Mouse (Mus musculus) neural tube, embryonic 10.5 days (tissue): ENCODE measurements around the gene Zfp276.
"Not testable (repeated sequence)": the region's sequence is repeated elsewhere in the genome, so short reads cannot be mapped to it uniquely, and the experiment has no call there.

Experiments used
- DNase-seq: peaks from one replicate; pipeline ENCODE4 v3.0.0-alpha.2; 2017; ENCODE audit warnings: low spot score; ENCODE audit errors: extremely low spot score

Gene Zfp276

DNA sequence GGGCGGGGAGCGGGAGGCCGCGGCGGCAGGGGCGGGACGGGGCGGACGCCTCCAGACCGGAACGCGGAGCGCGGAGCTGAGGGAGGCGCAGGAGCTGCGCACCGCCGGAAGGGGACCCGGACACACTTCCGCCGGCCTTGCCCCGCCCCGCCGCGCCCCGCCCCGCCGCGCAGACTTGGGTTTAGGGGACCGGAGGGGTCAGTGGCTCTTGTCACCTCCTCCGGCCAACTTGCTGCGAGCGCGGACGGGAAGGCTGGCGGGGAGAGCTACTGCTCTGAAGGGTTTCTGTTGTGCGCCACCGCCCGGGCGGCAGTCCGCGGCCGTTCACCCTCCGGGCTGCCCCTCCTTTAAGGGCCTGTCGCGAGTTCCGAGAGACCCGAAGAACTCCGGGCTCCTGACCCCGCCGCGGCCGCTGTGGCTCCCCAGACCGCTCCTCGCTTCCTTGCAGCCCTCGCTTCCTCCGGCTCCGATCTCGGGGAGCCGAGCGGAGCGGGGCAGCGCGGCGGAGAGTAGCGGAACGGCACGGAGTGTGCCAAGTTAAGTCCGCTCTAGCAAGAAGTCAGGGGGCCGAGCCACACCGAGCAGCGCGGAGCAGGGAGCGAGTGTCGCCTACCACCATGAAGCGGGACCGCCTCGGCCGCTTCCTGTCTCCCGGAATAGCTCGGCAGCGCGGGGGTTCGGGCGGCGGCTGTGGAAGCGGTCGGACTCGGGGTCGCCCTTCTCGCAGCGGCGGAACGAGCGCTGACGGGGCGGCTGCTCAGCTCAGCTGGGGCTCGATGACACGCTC lies at the start of gene Zfp276, which contains the start of gene Vps9d1:
TSS of gene Zfp276 (plus strand) at position 97 of the 787 bp plus-strand sequence.
TSS of gene Vps9d1 (minus strand) at position 250 of the 787 bp plus-strand sequence.
- peak; percentile 90 for DNase-seq

DNA sequence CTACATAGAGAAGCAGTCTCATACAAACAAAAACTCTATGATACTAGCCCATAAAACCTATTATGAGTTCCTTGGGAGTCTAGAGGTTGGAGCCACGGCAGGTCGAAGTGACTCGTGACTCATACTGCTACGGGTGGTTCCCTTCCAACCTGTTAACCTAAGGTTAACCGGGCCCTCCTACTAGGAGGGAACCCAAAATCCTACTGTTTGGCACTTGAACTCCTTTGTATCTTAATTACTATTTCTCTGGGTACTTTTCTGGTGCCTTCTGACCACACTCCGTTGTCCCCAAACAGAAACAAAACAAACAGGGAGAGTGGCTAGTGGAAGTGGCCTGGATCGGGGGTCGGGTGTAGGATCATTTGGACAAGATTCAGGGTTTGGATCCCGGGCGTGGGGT lies 42.1 kb upstream of the Zfp276 start:
- DNase-seq = no peak

DNA sequence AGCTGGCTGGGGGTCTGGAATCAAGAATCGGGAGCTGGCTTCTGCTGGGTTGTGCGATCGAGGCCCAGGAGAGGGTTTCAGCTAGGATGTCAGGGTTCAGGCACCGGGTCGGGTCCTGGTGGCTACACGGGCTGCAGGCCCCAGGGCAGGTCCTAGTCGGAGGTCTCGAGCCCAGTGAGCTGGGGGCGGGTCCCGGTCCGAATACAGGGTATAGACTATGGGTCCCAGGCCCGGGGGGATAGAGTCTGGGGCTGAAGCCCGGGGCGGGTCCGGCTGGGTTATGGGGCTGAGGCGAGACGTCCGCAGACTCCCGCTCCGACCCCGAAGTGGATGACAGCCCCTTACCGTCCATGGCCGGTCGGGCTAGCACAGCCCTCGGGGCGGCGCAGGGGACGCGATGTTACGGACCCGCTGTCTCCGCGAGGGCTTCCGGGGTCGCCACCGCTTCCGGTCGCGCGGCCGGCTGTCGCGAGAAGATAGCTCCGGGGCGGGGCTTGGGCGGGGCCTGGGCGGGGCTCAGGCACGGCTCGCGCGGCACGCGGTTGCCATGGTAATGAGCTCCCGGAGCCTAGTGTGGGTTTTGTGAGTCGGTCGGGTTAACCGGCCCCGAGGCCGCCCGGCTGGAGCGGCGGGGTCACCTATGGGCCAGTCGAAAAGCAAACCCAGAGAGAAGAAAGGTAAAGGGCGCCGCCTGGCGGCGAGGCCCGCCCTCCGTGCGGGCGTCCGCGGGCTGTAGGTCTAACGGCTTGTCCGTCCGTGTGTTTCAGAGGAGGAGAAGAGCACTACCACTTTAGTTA lies 41.5 kb upstream of the Zfp276 start, which contains the start of the genes Chmp1a and Spata33:
TSS of gene Chmp1a (minus strand) at position 443 of the 797 bp plus-strand sequence.
TSS of gene Spata33 (plus strand) at position 512 of the 797 bp plus-strand sequence.
- DNase-seq = peak; percentile 100

DNA sequence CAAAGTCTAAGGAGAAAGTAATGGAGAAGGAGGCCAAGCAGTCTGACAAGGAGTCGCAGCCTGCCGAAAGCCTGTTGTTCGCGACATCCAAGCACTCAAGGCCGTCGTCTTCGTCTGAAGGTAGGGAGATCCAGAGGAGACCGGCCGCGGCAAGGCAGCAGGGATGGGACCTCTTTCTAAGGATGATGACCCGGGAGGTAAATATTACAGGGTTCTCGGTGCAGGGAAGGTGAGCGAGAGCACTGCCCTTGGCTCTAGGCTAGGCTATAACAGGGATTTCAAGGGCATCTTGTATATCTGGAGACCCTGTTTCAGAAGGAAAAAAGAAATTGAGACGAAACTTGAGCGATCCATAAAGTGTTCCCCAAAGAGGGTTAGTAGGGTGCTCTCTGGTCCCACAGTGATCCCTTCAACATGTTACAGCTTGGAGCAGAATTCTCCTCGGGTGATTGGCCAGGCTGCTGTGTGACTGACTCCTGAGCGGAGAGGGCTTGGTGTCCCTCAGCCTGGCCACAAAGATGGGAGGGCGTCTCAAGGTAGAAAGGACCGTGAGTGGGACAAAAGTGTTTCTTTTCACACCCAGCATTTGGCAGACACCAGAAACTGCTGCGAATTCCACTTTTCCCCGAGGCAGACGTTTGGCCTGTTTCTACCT lies 40.8 kb upstream of the Zfp276 start:
- no peak for DNase-seq

DNA sequence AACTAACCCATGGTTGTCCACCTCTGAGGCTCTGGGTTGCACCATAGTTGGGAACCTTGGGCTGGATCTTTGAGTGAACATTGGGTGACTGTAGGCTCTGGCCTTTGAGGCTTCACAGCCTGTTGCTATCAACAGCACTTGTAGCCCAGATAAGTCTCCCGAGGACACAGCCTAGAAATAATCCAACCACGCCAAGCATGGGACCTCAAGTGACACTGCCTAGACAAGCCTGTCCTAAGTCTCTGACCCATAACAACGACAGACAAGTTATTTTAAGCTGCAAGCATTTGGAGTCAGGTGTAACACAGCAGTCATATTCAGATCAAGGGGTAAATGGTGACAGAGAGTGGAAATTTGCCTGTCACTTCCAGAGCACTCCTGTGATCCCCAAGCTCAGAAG lies 38.6 kb upstream of the Zfp276 start:
- no peak for DNase-seq

DNA sequence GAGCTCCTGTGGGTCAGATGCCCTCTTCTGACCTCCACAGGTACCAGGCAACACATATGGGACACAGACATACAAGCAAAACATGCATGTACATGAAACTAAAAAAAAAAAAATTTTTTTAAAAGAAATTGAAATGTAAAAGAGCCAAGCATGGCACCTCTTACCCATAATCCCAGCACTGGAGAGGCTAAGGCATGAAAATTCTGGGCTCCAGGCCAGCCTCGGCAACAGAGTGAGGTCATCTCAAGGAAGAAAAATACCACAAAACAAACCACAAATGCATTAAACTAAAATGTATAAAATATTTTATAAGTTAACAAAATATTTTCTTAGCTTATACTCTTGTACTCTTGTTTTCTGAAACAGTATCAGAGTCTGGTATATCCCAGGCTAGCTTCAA lies 33.1 kb upstream of the Zfp276 start:
- DNase-seq = no peak

DNA sequence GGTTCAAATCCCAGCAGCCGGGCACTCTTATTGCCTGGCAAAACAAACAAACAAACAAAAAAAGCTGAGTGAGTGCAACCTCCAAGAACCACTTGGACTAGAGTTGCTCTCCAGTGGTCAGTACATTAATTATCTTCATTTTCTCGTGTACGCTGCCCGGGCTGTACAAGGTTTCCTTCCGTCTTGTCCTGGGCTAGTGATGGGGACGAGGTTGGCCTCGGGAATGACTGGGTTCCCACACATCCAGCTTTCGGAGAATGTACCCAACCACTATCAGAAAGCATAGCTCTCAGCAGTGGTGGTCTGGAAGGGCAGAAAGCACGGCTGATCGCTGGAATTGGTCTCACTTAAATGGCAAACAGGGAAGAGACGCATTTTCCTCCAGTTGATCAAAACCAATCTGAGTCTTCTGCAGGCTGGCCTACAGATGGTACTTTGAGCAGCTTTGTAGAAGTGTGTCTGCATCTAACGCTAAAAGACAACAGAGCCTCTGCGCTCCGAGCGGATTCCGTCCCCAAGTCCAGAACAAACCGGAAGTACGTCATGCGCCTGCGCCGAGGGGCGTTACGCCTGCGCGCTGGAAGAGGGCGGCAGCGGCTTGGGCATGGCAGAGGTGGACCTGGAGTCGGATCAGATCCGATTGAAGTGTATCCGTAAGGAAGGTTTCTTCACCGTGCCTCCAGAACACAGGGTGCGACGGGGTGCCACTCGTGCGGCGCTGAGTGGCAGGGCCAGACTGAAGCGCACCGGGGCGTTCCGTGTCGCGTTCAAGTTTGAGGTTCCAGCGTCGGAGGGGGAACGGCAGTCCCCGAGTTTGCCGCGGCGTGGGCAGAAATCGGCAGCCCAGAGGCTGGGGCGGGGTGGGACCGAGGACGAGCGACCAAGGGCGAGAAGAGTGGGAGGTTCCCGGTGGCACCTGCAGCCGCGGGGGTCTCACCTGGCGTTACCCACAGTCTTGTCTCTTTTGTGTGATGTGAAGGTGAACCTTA lies 29.4 kb upstream of the Zfp276 start, which contains the start of gene Cdk10:
TSS of gene Cdk10 (plus strand) at position 565 of the 989 bp plus-strand sequence.
- DNase-seq = peak; percentile 94

DNA sequence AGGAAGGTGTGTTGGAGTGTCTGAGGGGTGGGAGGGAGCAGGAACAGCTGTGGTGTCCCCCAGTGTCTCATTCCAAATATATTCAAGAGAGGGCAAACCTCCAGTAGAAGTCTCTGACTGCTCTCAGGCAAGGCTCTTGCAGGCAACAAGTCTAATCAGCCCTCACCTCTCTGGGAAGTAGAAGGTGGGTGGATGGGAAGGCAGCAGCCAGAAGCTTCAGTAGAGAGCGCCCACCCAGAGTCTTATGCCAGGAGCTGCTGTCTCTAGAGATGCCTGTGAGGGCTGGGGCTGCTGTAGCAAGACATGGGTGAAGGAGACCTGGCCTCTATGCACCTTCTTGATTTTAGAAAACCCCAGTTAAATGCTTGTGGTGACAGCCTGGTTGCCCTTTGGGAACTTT lies 25.6 kb upstream of the Zfp276 start:
- DNase-seq = no peak

DNA sequence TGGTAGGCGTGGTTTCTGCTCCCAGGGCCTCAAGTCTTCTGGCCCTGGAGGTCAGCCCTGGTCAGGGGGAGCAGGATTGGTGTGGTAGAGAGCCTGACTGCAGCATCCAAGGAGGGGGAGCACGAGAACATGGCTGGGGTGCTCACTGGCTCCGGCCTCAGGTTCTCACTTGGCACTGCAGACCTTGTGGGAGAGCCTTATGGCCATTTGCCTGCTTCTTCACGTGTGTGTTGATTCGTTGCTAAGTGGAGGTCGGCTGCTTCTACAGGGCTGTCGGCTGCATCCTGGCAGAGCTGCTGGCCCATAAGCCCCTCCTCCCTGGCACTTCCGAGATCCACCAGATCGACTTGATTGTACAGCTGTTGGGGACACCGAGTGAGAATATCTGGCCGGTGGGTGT lies 23.7 kb upstream of the Zfp276 start:
- DNase-seq = not testable (repeated sequence)

DNA sequence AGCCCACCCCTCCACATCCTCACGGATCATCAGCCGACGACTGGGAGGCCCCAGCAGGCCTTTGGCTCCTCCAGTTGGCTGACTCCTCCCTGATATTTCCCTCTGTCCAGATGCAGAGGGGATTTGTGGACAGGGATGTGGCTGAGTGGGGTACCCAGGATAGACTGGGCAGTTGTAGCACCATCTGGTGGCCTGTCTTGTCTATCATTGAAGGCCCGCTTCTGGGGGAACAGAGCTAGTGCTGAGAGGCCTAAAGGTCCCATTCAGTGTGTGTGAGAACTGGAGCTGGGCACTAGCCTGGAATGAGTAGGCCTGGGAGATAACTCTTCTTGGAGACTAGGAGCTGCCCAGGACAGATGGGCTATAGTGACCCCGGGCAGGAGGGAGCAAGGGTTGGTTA lies 22.3 kb upstream of the Zfp276 start:
- no peak for DNase-seq

DNA sequence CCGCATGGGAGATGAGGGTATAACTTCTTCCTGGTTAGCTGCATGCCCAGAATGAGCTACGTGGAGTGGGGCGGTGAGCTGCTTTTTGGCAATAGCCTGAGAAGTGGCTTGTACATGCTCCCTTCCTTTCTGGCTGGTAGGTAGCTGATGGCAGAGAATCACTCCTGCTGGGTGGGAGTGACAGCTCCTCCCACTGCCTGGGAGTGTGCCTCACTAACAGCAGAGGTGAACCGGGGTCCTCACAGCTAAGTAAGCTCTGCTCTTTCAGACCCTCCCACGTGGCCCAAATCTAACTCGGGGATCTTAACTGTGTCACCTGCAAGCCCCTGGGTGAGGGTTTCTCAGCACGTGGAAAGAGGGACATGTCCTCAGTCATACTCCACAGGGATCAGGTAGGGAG lies 21.4 kb upstream of the Zfp276 start:
- no peak for DNase-seq

DNA sequence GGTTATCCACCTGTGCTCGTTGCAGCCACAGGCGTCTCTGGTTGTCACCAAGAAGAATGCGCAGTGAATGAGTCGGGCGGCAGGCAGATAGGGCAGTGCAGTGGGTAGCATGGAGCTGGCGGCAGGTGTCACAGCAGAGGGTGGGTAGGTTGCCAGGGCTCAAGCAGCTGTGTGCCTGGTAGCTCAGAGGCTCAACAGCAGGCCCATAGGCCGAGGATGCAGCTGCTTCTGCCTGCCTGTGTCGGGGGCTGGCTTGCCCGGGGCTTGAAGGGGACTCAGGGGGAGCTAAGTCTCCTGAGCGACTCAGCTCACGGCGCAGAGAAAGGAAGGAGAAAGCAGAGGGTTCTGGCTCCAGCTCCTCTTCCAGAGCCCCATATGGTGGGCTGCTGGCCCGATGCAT lies 20.7 kb upstream of the Zfp276 start:
- DNase-seq = no peak

DNA sequence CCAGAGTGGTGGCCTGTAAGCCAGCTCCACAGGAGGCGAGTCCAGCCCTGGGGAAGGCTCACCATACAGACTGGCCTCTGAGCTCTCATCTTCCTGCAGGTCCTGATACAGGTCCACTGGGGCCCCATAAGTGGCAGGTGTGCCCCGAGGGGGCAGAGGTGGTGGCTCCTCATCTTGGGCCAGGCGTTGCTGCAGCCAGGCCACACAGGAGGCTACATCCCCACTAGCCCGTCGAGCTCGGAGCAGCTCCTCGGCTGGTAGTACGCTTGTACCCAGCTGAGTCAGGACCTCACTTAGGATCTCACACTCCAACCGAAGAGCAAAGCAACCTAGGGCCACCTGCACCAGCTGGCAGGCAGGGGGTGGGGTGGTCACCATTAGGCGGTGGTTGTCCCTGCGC lies 20.2 kb upstream of the Zfp276 start:
- no peak for DNase-seq

DNA sequence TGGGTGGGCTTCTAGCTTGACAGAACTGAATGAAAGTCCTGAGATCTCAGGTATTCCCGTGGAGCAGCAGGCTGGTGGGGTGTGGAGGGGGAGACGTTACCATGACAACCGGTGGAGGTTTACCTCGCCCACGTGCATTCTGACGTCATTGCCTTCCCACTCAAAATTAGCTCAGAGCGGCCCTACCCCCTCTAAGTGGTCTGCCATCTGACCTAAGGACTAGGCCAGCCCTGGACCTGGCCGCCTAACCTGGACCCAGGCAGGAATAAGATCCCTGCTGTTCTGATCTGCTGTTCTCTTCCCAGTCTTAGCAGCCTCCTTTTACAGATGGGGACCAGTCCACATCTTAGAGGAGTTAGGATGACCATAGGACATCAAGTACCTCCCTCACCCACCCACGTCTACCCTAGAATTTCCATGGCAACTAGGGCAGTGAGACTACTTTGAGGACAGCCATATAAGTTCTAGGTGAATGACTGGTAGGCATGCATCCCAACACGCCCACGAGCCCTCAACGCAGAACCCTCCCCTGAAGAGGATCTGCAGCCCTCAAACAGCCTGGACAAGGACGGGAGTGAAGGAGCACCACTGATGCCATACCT lies 19.0 kb upstream of the Zfp276 start:
- no peak for DNase-seq

DNA sequence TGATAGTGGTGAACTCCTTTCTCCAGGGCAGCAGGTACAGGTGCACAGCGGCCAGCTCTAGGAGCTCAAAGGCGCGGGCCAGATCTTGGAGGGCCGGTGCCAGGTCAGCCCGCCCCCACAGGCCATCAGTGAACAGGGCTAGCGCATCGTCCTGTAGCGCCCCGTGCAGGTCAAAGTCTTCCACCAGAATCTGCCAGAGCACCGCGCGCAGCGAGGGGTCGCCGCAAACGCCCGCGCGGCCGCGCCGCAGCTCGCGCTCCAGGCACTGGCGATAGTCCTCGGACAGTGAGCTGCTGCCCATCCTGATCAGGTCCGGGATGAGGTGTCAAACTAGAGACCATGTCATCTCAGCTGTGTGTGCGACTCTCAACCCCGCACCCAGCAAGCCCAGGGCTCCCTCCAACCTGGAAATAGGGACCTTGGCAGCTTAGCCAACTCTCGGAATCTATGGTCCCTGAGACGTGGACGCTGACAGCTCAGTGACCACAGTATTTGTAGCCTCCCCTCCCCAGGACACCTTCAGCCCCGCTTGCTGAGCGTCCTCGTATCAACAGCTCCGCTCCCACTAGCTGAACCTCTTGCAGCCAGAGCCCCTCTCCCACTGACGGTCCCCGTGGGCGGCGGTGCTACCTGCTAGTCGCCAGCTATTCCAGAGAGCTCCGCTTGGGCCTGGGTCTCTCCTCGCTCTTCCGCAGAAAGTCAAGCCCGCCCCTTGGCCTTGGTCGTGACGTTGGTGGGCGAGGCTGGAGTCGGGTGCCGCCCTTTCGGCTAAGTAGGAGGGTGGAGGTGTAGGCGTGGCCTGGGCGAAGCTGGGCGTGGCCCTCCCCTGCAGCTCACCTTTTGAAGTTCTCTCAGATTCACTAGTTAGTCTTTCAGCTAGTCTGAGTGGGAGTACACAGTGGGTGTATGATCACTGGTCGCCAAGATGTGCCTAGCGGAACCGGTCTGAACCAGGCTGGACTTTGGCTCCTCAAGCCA lies 18.2 kb upstream of the Zfp276 start, which contains the start of gene Spata2l:
TSS of gene Spata2l (minus strand) at position 714 of the 978 bp plus-strand sequence.
- DNase-seq = peak; percentile 81

DNA sequence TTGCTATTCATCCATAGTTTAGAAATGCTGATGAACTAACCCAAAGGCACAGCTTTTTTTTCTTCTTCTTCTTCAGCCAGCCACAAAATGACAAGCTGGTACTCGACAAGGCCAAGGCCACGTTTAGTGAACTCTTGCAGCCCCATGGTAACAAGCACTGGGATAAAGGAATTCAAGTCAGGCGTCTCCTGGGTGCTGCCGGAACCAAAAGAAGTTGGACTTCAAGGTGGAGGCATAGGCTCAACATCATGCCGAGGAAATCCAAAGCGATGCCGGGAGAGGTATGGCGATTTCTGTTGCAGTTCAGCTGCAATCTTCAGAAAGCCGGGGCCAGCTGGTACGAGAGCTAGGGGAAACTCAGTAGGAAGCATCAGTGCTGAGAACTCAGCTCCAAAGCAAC lies 14.6 kb upstream of the Zfp276 start:
- no peak for DNase-seq

DNA sequence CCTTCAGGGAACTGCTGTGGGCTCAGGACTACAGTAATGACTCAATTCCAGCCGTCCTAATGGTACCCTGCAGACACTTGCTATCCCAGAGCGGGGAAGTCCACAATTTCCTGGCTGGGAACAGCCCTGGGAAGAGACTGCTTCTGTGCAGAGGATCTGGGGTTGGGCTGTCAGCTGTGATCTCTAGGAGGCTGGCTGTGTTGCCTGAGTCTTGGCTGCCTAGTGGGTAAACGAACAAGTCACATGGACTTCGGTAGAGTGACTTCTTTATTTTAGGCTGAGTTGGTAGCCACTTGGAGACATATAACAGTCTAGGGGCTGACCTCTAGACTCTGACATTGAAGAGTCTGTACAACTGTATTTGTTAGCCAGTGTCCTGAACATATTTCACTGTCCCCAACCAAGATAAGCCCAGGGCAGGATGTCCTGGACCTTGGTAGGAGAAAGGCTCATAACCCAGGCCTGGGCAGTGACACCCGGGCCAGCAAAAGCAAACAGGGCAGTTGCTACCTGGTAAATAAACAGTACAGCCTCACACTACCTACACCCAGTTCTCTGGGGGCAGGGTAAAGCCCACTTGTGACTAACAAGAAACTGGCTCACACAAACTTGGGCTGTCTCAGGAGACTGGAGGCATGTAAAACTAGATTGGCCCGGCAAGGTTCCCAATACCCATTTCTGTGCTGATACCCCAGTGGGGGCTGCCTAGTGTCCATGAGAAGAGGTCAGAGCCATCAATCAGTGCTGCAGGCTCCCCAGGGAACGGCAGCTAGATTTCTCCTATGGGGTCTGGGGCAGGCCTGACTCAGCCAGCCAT lies 11.7 kb upstream of the Zfp276 start:
- no peak for DNase-seq

DNA sequence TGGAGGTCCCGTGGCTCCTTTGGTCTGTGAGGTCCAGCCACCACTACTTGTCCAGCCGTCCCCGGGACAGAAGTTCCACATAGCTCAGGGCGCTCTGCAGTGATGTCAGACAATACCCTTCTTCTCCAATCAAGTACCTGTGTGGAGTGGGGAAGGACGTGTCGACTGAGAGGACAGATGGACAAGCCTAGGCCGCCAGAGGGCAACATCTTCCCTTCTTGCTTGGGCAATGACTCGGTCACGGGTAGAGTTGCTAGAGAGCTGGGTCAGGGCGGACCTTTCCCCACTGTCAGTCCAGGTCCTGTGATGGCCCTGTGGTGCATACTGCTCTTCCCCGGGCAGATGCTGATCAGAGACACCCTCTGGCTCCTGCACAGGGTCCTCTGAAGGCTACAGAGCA lies 10.9 kb upstream of the Zfp276 start:
- DNase-seq = no peak
